Comparison of ENCODE assay signal across 9 mouse cellular contexts in genomic region chr7:45786661-45787413, GRCm38 (mm10). TPM values are rescaled to one million over a fixed set of nuclear protein-coding genes. Genes with fewer than 3 reads are reported as not detected.
DNase-seq lines count a peak whose midpoint lies in the region; ATAC-seq and TF ChIP-seq lines count a peak whose summit lies in the region.
"Had no signal": no experiment of that assay in that cellular context is flagged by ENCODE, and none has a peak within 500 bp of the region (broad histone marks: within the 10 kb centered on the region; RNA-seq: fewer than 3 reads in every experiment).

No protein-coding gene starts in this region.

- peak; percentile 83 for DNase-seq in heart, adult 11 months
- DNase-seq in heart, postnatal 36 days, result no peak
- peak; percentile 96 for DNase-seq in ZHBTc4 (ENCODE audit: low read depth, low spot score)
- peak; percentile 65 for DNase-seq in left cerebral cortex, adult 11 months (ENCODE audit: low spot score)
- DNase-seq in neural tube, embryonic 11.5 days (ENCODE audit: low spot score), result peak; percentile 56
- no peak for DNase-seq in thymus, postnatal 10 days (ENCODE audit: low spot score in 2 of 2)

- peak overlapping the region; percentile 78 for H3K4me3 ChIP-seq in embryonic fibroblast, embryonic 13.5 days (ENCODE audit: insufficient read depth, low read length)
- peak overlapping the region; percentile 91 for H3K4me3 ChIP-seq in neural tube, embryonic 11.5 days (ENCODE audit: low read depth, low read length)

- ATAC-seq in neural tube, embryonic 11.5 days (ENCODE audit: insufficient read depth, low FRiP score, low TSS enrichment), result peak; percentile 14; the same call in 1 of the 2 replicates
- no peak for ATAC-seq in erythroid progenitor cell, adult 5-6 weeks (replicated peaks; ENCODE audit: low FRiP score, poor library complexity, severe bottlenecking)

- H3K4me1 ChIP-seq in embryonic fibroblast, embryonic 13.5 days (ENCODE audit: control insufficient read depth, insufficient read depth, low read length), result peaks cover 6% of the 10 kb centered on the region; the same call in 1 of the 2 replicates
- peaks cover 17% of the 10 kb centered on the region; the same call in 1 of the 2 replicates for H3K4me1 ChIP-seq in neural tube, embryonic 11.5 days (ENCODE audit: control insufficient read depth, insufficient read depth, low read length)

- TF ChIP-seq POLR2A in embryonic fibroblast, embryonic 13.5 days (IDR thresholded peaks at IDR 0.05; ENCODE audit: low read depth, low read length), result peak; percentile 39; the same call in 1 of the 2 replicates

- H3K4me2 ChIP-seq in neural tube, embryonic 11.5 days (ENCODE audit: low read depth), result peak overlapping the region; percentile 88

- H3K36me3 ChIP-seq in neural tube, embryonic 11.5 days (ENCODE audit: control insufficient read depth, insufficient read depth, low read length), result peaks cover 8% of the 10 kb centered on the region

- intact Hi-C loops in heart, postnatal 36 days (cut with DNase I), result no loop called here

- no peaks in the 10 kb centered on the region for H3K9me3 ChIP-seq in neural tube, embryonic 11.5 days (ENCODE audit: control insufficient read depth, low read length)

- H3K27me3 ChIP-seq in neural tube, embryonic 11.5 days (ENCODE audit: control insufficient read depth, insufficient read depth, low read length), result 0 out of 2 replicates have a peak, but pooled peaks cover 3% of the 10 kb centered on the region

- WGBS in neural tube, embryonic 11.5 days, result 5% methylated on average over 16 of the region's 17 CpGs

- TF ChIP-seq CTCF in embryonic fibroblast, embryonic 13.5 days (IDR thresholded peaks at IDR 0.05; ENCODE audit: borderline replicate concordance, insufficient read depth, low read length), result no peak

- peak overlapping the region; percentile 79 for H3K9ac ChIP-seq in neural tube, embryonic 11.5 days (ENCODE audit: low read length)

- no peak overlapping the region for H3K27ac ChIP-seq in embryonic fibroblast, embryonic 13.5 days (ENCODE audit: insufficient read depth, low read length)
- 0 out of 2 replicates have a peak overlapping the region, but pooled peaks have one; percentile 3 for H3K27ac ChIP-seq in neural tube, embryonic 11.5 days (ENCODE audit: low read depth, low read length)

RNA-seq across cellular contexts. Expression of gene Sult2b1, which starts 2.4 kb away (rescaled TPM):
- not detected for total RNA-seq in heart, postnatal 36 days (2021)
- polyA plus RNA-seq in embryonic fibroblast, embryonic 13.5 days (2011; ENCODE audit: insufficient read length, low read depth, missing spikeins), result 0.44 TPM in 1 of 2 replicates, not detected in the other
- polyA plus RNA-seq in neural tube, embryonic 11.5 days (2014; fragmentation: Nextera tagmentation; extraction: Ambion mirVana), result 1.1 and 1.8 TPM in 2 replicates
- total RNA-seq in erythroid progenitor cell, adult 5-6 weeks (2015; ENCODE audit: low replicate concordance), result not detected in 2 replicates
- not detected in 2 replicates for total RNA-seq in erythroid progenitor cell, adult 5-6 weeks (2017; ENCODE audit: low replicate concordance)
- total RNA-seq: neutrophil, adult 5-6 weeks had no signal

RNA-seq across cellular contexts. Expression of gene Lmtk3, which starts 3.3 kb away (rescaled TPM):
- under 1 TPM; 0.14 TPM for total RNA-seq in heart, postnatal 36 days (2021)
- polyA plus RNA-seq in embryonic fibroblast, embryonic 13.5 days (2011; ENCODE audit: insufficient read length, low read depth, missing spikeins), result 5.5 and 8.7 TPM in 2 replicates
- 3.8 and 4.3 TPM in 2 replicates for polyA plus RNA-seq in neural tube, embryonic 11.5 days (2014; fragmentation: Nextera tagmentation; extraction: Ambion mirVana)
- not detected in 2 replicates for total RNA-seq in erythroid progenitor cell, adult 5-6 weeks (2015; ENCODE audit: low replicate concordance)
- not detected in 2 replicates for total RNA-seq in erythroid progenitor cell, adult 5-6 weeks (2017; ENCODE audit: low replicate concordance)
- total RNA-seq: neutrophil, adult 5-6 weeks had no signal

RNA-seq across cellular contexts. Expression of gene Cyth2, which starts 27.5 kb away (rescaled TPM):
- total RNA-seq in heart, postnatal 36 days (2021), result 10 to 100 TPM; 67.2 to 73.0 TPM
- 63.7 and 69.6 TPM in 2 replicates for polyA plus RNA-seq in embryonic fibroblast, embryonic 13.5 days (2011; ENCODE audit: insufficient read length, low read depth, missing spikeins)
- 223 and 239 TPM in 2 replicates for polyA plus RNA-seq in neural tube, embryonic 11.5 days (2014; fragmentation: Nextera tagmentation; extraction: Ambion mirVana)
- 20.5 and 29.8 TPM in 2 replicates for total RNA-seq in erythroid progenitor cell, adult 5-6 weeks (2015; ENCODE audit: low replicate concordance)
- total RNA-seq in erythroid progenitor cell, adult 5-6 weeks (2017; ENCODE audit: low replicate concordance), result 43.8 and 48.9 TPM in 2 replicates

RNA-seq across cellular contexts. Expression of gene Kcnj14, which starts 37.7 kb away (rescaled TPM):
- under 1 TPM; 0.67 to 0.98 TPM for total RNA-seq in heart, postnatal 36 days (2021)
- not detected in 2 replicates for polyA plus RNA-seq in embryonic fibroblast, embryonic 13.5 days (2011; ENCODE audit: insufficient read length, low read depth, missing spikeins)
- 0.88 and 1.4 TPM in 2 replicates for polyA plus RNA-seq in neural tube, embryonic 11.5 days (2014; fragmentation: Nextera tagmentation; extraction: Ambion mirVana)
- total RNA-seq in erythroid progenitor cell, adult 5-6 weeks (2015; ENCODE audit: low replicate concordance), result not detected in 2 replicates
- not detected in 2 replicates for total RNA-seq in erythroid progenitor cell, adult 5-6 weeks (2017; ENCODE audit: low replicate concordance)

RNA-seq across cellular contexts. Expression of gene Grwd1, which starts 43.9 kb away (rescaled TPM):
- 10 to 100 TPM; 11.5 to 11.6 TPM for total RNA-seq in heart, postnatal 36 days (2021)
- polyA plus RNA-seq in embryonic fibroblast, embryonic 13.5 days (2011; ENCODE audit: insufficient read length, low read depth, missing spikeins), result 13.5 and 17.6 TPM in 2 replicates
- polyA plus RNA-seq in neural tube, embryonic 11.5 days (2014; fragmentation: Nextera tagmentation; extraction: Ambion mirVana), result 69.8 and 76.5 TPM in 2 replicates
- total RNA-seq in erythroid progenitor cell, adult 5-6 weeks (2015; ENCODE audit: low replicate concordance), result 2.5 and 2.9 TPM in 2 replicates
- 0.23 and 4.0 TPM in 2 replicates for total RNA-seq in erythroid progenitor cell, adult 5-6 weeks (2017; ENCODE audit: low replicate concordance)

Comparison
In these comparisons a context has a peak if more than half of its experiments do, and no peak if none do; other contexts are left out.
1. DNase-seq: peak in heart, adult 11 months (single experiment), ZHBTc4 (single experiment), left cerebral cortex, adult 11 months (single experiment) and neural tube, embryonic 11.5 days (single experiment); none in heart, postnatal 36 days (0 of 2) and thymus, postnatal 10 days (0 of 2).